Mouse (Mus musculus) frontal cortex, postnatal 10 days (tissue): ENCODE measurements at regions not wholly inside any gene's neighbourhood (a gene's known extent, or its start where the extent isn't known, plus 50 kb on each side); places are given as distances from the start of the nearest gene placed in this dataset.
A peak's percentile ranks its signal among the peaks of the same experiment; 100 is the strongest.

ENCODE experiments used
- DNase-seq, 2 experiments: peaks; one replicate each; pipeline ENCODE4 v3.0.0; 2022; ENCODE audit warnings: low spot score in 2 of 2, mixed read lengths in 1 of 2

- DNase-seq = no peak
Observed at GRCm38 (mm10) chr12:77776755-77777154, 417.3 kb upstream of the Gm6657 start.

GRCm38 (mm10) chr12:77780885-77781698 lies 412.9 kb upstream of the Gm6657 start:
- DNase-seq = peak; percentile 55 to 83

- no peak for DNase-seq
Observed at GRCm38 (mm10) chr12:77783909-77784308, 410.1 kb upstream of the Gm6657 start.

GRCm38 (mm10) chr12:77785647-77786046 lies 408.4 kb upstream of the Gm6657 start:
- no peak for DNase-seq

- DNase-seq = no peak
Observed at GRCm38 (mm10) chr12:77786678-77787077, 407.4 kb upstream of the Gm6657 start.

- no peak for DNase-seq
Observed at GRCm38 (mm10) chr12:77788273-77788672, 405.8 kb upstream of the Gm6657 start.

- DNase-seq = peak in 1 of 2 experiments; percentile 20
Observed at GRCm38 (mm10) chr12:77789427-77789826, 404.6 kb upstream of the Gm6657 start.

- no peak for DNase-seq
Observed at GRCm38 (mm10) chr12:77789871-77790270, 404.2 kb upstream of the Gm6657 start.

GRCm38 (mm10) chr12:77790891-77791672 lies 403.0 kb upstream of the Gm6657 start:
- DNase-seq = no peak

GRCm38 (mm10) chr12:77798516-77798915 lies 395.5 kb upstream of the Gm6657 start:
- DNase-seq = no peak

- no peak for DNase-seq
Observed at GRCm38 (mm10) chr12:77799134-77799770, 394.8 kb upstream of the Gm6657 start.

- DNase-seq = no peak
Observed at GRCm38 (mm10) chr12:77807674-77808073, 386.4 kb upstream of the Gm6657 start.

- no peak for DNase-seq
Observed at GRCm38 (mm10) chr12:77811276-77811675, 382.8 kb upstream of the Gm6657 start.

GRCm38 (mm10) chr12:77819456-77819855 lies 374.6 kb upstream of the Gm6657 start:
- DNase-seq = no peak

GRCm38 (mm10) chr12:77823381-77824030 lies 370.5 kb upstream of the Gm6657 start:
- no peak for DNase-seq

- no peak for DNase-seq
Observed at GRCm38 (mm10) chr12:77833411-77834169, 360.5 kb upstream of the Gm6657 start.

- DNase-seq = no peak
Observed at GRCm38 (mm10) chr12:77834891-77835290, 359.2 kb upstream of the Gm6657 start.

GRCm38 (mm10) chr12:77836231-77836630 lies 357.8 kb upstream of the Gm6657 start:
- no peak for DNase-seq

- no peak for DNase-seq
Observed at GRCm38 (mm10) chr12:77841844-77842415, 352.1 kb upstream of the Gm6657 start.
